Mouse (Mus musculus): ENCODE data around the gene Fzd2.
"Not testable (repeated sequence)": the region's sequence is repeated elsewhere in the genome, so short reads cannot be mapped to it uniquely, and the experiment has no call there.

Gene Fzd2

DNA sequence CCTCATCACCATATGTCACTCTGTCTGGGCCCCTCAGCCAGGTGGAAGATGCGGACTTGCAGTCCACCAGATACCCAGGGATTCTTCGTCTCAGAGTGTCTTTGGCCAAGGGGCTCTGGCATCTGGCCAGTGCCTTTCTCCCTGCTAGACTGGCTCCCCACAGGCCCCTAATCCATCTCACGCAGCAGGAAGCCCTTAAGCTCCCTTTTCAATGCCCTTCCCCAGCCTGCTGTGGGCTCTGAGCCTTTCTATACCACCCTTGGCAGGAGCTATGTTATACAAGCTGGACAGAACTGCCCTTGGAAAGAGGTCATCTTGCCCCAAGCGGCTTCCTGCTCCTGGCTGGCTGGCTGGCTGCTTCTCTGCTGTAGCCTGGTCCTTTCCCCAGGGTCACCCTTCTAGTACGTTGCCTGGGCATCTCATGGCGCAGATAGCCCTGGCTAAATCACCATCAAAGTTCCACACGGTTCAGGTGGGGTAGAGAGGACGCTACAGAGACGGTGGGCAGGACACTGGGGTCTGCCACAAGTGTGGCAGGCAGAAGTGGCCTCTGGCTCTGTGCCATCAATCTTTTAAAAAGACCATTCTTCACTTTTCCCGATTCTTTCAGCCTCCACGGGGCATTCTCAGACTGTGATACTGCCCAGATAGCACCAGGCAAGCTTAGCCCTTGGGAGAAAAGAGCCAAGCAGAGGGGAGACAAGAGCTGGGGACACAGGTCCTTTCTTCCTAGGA, 22.7 kb upstream of the Fzd2 start:
- DNase-seq: no peak

DNA sequence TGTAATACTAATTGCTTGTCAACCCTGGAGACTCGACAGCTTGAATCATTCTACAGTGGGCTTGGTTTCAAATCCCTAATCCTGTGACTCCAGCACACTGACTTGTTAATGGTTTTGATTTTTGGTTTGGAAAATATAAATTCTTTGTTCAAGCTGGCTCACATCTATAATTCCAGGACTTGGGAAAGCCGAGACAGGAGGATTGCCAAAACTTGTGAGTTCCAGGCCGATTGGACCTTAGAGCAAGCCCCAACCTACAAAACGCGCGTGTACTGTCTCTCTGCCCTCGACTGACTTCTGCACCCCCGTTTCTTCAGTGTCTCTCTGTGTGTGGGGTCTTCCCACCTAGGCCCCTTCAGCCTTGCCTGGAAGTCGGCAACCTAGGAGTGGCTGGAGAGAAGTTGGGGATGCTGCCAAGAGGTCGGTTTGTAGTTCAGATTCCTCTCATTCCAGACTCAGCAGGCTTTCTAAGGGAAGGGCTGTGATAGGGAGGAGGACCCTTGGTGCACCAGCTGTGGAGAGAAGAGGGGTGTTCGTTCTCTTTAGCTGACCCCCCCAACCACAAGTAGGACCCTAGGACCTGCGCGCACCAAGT, 22.1 kb upstream of the Fzd2 start:
- DNase-seq: no peak

DNA sequence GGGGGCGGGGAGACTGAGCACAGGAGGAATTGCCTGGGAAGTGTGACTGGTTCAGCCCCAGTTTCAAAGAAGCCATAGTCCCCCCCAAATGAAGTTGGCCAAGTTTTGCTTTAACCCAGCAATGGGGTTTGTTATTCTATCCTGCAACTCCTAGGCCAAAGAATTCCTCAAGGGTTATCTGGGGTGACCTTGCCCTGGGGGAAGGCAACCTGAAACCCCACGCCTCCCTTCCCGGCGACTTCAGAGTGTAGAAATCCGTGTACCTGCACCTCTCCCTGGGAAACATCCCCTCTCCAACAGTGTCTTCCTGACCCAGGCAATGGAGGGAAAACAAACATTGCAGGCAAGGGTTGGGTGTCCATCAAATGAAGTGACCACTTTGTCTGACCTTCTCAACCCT, 21.5 kb upstream of the Fzd2 start:
- no peak for DNase-seq

- no peak for DNase-seq
Measured at GRCm38 (mm10) chr11:102586445-102587130, 17.6 kb upstream of the Fzd2 start.

GRCm38 (mm10) chr11:102587554-102587953, 16.6 kb upstream of the Fzd2 start:
- DNase-seq: no peak

DNA sequence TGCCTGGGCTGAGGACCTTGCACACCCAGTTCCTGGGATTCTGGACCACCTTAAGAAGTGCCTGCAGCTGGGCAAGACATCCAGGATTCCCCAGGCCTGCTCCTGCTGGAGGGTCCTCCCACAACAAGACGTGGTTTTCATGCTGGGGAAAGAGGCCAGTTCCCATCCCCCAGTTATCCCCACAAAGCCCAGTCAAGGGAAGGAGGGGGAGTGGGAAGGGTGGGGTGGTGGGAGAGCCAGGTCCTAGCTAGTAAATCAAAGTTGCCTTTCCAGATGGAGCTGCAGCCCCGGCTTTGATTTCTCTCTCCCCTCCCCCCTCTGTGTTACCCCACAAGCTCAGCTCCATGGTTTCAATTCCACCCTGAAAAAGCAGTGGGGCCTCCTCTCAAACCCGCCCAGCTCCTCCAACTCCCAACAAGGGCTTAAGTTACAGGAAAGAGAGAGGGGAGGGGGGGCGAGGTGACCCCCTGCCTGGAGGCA, 8.8 kb upstream of the Fzd2 start:
- DNase-seq: no peak

- DNase-seq: no peak
Measured at GRCm38 (mm10) chr11:102599912-102600311, 4.3 kb upstream of the Fzd2 start.

DNA sequence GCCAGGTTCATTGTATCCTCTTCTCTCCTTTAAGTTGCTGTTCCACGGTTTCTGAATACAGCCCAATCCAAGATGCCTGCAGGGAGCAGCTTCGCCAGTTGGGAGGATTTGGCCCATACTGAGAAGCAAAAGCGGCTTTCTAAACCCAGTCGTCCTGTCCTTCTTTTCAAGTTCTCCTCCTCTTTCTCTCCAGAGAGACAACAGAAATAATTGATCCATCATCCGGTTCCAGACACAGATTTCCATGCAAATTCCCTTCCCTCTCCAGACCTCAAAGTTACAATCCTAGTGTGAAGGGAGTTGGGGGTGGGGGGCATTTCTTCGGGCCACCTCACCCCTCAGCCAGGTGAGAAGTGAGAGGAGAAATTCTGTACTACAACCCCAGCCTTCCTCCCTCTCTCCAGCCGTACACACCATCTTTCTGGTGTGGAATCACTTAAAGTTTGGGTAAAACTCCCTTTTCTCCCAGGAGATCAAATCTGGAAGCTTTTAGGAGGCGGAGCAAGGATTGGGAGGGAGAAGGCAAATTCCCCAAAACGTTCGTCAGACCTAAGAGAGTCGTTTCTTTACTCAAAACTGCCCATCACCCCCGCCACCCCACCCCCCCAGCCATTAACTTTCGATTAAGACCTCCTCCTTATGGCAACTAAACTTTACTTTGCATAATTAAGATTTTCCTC, 1.2 kb upstream of the Fzd2 start:
- no peak for DNase-seq

DNA sequence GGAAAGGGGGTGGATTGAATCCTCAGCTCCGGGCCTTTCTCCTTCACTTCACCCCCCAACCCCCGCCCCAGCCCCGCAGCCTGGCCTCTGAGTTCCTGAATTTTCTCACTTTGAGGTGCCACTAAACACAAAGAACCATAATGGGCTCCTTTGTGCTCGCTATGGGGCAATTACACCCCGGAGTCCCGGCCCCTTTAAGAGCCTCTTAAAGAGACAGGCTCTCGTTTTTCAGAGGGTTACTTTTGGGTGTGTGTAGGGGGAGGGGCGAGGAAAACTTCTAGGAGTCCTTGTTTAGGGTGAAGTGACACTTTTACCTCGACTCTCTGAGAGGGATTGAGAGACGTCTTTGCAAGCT, 723 bp upstream of the Fzd2 start:
- no peak for DNase-seq

DNA sequence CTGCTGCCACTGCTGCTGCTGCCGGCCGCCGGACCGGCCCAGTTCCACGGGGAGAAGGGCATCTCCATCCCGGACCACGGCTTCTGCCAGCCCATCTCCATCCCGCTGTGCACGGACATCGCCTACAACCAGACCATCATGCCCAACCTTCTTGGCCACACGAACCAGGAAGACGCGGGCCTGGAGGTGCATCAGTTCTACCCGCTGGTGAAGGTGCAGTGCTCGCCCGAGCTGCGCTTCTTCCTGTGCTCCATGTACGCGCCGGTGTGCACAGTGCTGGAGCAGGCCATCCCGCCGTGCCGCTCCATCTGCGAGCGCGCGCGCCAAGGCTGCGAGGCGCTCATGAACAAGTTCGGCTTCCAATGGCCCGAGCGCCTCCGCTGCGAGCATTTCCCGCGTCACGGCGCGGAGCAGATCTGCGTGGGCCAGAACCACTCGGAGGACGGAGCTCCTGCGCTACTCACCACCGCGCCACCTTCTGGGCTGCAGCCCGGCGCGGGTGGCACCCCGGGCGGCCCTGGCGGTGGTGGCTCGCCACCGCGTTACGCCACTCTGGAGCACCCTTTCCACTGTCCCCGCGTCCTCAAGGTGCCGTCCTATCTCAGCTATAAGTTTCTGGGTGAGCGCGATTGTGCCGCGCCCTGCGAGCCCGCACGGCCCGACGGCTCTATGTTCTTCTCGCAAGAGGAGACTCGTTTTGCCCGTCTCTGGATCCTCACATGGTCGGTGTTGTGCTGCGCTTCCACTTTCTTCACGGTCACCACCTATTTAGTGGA, 769 bp downstream of the Fzd2 start:
- no peak for DNase-seq

GRCm38 (mm10) chr11:102605553-102606416, 1.6 kb downstream of the Fzd2 start:
- no peak for DNase-seq

GRCm38 (mm10) chr11:102606751-102607171, 2.6 kb downstream of the Fzd2 start:
- no peak for DNase-seq

DNA sequence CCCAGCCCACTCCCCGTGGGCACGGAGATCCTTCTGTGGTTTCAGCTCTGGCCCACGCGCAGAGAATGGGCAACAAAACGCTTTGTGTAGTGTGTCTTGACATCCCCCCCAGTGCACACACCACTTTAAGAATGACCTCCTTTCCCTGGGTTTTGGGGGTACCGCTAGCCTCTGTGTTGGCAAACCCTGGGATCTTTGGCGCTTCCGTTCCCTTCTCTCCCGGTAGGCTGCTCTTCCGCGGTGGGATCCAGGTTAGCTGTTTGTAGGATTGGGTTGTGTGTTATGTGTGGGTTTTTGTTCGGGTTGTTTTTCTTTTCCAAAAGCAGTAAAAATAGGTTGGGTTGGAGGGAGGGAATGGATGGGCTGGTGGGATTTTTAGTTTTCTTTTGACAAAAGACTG, 3.0 kb downstream of the Fzd2 start:
- not testable (repeated sequence) for DNase-seq

DNA sequence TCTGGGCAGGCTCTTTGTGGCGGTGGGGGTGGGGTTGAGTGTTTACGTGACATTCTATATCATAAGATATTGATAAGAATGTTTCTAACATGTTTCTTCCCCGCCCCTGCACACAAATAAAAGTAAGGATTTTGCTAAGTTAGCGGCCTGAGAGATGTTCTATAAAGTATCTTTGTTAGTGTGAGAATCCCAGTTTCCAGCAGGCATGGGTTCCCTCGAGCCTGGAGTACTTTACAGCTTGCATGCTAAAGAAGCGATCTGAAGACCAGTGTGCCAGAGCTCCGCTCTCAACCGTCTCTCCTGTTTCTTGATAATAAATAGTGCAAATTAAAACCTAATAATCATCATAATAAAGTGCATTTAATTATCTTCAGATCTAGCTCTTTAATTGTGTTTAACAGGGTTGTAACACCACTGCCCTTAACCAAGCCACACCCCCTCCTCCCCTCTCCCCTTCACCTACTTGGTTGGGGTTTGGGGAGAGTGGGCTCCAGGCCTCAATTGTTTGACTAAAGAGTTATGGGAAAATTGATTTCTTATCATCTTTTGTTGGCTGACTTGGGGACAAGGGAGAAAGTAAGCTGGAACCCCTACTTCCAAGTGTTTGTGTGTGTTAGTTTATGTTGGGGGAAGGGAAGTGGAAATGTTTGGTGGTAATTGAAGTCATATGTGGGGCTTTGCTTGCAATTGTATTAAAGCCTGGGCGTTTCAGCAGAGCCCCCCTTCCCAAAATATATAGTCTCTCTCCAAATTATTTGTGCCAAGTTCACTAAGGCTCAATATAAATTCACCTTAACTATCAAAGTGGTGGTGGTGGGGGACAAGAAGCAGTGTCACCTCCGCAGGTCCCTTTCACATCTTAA, 3.7 kb downstream of the Fzd2 start:
- DNase-seq: no peak

DNA sequence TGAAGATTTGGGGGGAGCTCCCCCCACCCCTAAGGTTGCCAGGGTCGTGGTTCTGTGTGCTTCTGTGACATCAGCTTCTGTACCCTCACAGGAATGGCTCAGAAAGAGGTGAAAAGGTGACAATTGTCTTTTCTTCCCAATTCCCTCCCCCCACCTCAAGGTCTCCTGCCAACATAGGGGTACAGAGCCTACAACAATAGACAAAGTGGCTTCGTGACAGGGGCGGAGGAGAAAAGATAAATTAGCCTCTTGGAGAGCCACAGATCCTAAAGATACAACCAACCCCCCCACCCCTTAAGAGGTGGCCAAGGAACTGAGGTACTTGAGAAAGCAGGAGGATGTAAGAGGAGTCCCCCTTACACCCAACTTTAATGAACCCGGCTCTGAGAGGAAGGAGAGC, 4.5 kb downstream of the Fzd2 start:
- DNase-seq: no peak

GRCm38 (mm10) chr11:102609483-102609882, 5.3 kb downstream of the Fzd2 start:
- DNase-seq: no peak

DNA sequence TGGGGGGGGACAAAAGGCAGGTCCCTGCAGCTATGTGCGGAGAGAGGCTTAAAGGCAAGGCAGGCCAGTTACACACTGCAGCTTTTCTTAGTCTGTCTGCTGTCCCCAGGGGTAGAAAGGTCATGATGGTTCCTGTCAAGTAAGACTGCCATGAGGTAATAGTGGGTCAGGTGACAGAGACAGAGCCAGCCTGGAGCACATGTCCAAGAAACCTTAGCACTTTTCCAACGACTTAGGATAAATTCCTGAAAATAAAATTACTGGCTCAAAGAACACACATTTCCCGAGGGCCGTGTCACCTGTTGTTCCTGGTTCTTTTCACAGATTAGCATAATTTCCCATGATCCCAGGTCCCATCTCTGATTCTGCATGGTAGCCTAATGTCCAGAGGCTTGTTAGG, 6.1 kb downstream of the Fzd2 start:
- DNase-seq: no peak

DNA sequence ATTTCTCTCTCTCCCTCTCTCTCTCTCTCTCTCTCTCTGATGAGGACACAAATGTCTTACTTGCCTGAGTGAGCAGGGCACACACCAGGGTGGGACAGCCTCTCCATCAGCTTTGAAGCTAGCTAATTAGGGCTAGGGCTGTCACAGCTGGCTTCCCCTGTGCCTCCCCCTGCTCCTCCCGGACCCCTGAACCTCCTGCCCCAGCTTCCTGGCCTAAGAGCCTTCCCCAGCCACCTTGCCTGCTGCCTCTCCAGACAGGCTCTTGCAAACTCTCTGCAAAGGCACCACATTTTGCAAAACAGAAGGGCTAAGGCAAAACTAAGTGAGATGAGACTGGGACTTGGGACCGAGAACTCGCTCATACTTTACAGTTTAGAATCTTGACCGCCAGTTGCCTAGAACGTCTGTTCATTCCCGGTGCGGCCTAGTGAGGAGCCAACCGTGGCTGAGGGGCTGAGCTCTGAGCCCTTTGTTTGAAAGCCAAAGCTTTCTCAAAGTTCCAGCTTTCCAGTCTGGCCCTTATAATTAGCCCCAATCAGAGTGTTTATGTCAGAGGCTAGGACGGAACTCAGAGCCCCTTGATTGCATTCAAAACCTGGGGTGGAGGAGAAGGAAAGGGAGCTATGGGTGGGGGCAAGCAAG, 6.6 kb downstream of the Fzd2 start:
- DNase-seq: no peak

GRCm38 (mm10) chr11:102611317-102611705, 7.1 kb downstream of the Fzd2 start:
- no peak for DNase-seq

- DNase-seq: no peak
Measured at GRCm38 (mm10) chr11:102619449-102619848, 15.3 kb downstream of the Fzd2 start.
